In genomic region chr2:28468486-28469225, GRCm38 (mm10) we compare ENCODE assay signal across 9 mouse cellular contexts. TPM values are rescaled to one million over a fixed set of nuclear protein-coding genes. Genes with fewer than 3 reads are reported as not detected.
A peak's percentile ranks its signal among the peaks of the same experiment; 100 is the strongest.
DNase-seq lines count a peak whose midpoint lies in the region; ATAC-seq and TF ChIP-seq lines count a peak whose summit lies in the region.
"Had no signal": no experiment of that assay in that cellular context is flagged by ENCODE, and none has a peak within 500 bp of the region (broad histone marks: within the 10 kb centered on the region; RNA-seq: fewer than 3 reads in every experiment).

No protein-coding gene starts in this region.

- 55% methylated on average over 18 of the region's 18 CpGs for whole genome bisulfite sequencing in kidney, embryonic 14.5 days
- WGBS in forebrain, postnatal 0 days = 55% methylated on average over 18 of the region's 18 CpGs
- 57% methylated on average over 18 of the region's 18 CpGs for WGBS in macrophage (ENCODE audit: missing documents)

- H3K4me2 ChIP-seq in kidney, embryonic 14.5 days (replicated peaks; ENCODE audit: low read depth, low read length) = peak overlapping the region; percentile 75
- H3K4me2 ChIP-seq in forebrain, postnatal 0 days (ENCODE audit: low read depth) = peak overlapping the region; percentile 78

- peak overlapping the region; percentile 98 for H3K9ac ChIP-seq in kidney, embryonic 14.5 days (ENCODE audit: low read depth, low read length)
- peak overlapping the region; percentile 92 for H3K9ac ChIP-seq in forebrain, postnatal 0 days

- no peak overlapping the region for H3K27ac ChIP-seq in kidney, embryonic 14.5 days (ENCODE audit: low read depth, low read length)
- H3K27ac ChIP-seq in forebrain, postnatal 0 days (ENCODE audit: low read depth, low read length) = no peak overlapping the region
- peak overlapping the region; percentile 13; the same call in 1 of the 2 replicates for H3K27ac ChIP-seq in macrophage

- H3K27me3 ChIP-seq in kidney, embryonic 14.5 days (ENCODE audit: control insufficient read depth, insufficient read depth, low read length) = no peaks in the 10 kb centered on the region
- H3K27me3 ChIP-seq in forebrain, postnatal 0 days (ENCODE audit: insufficient read depth, low read length) = no peaks in the 10 kb centered on the region

- peaks cover 7% of the 10 kb centered on the region for H3K4me1 ChIP-seq in kidney, embryonic 14.5 days (ENCODE audit: control insufficient read depth, insufficient read depth, low read length)
- H3K4me1 ChIP-seq in forebrain, postnatal 0 days (ENCODE audit: insufficient read depth) = peaks cover 5% of the 10 kb centered on the region; the same call in 1 of the 2 replicates

- no peak for ATAC-seq in kidney, embryonic 14.5 days (ENCODE audit: low FRiP score, low TSS enrichment)
- no peak for ATAC-seq in forebrain, postnatal 0 days
- no peak for ATAC-seq in frontal cortex, adult (ENCODE audit: low TSS enrichment)

- TF ChIP-seq CTCF in forebrain, postnatal 0 days (IDR thresholded peaks at IDR 0.05; ENCODE audit: low read depth) = no peak

- peaks cover 12% of the 10 kb centered on the region; the same call in 1 of the 2 replicates for H3K9me3 ChIP-seq in kidney, embryonic 14.5 days (ENCODE audit: control insufficient read depth, low read length)
- peaks cover 6% of the 10 kb centered on the region; the same call in 1 of the 2 replicates for H3K9me3 ChIP-seq in forebrain, postnatal 0 days (ENCODE audit: low read length)

- H3K79me2 ChIP-seq in macrophage (ENCODE audit: inconsistent target) = peaks cover 12% of the 10 kb centered on the region; the same call in 1 of the 2 replicates

- H3K4me3 ChIP-seq in kidney, embryonic 14.5 days (ENCODE audit: low read length) = peak overlapping the region; percentile 99
- peak overlapping the region; percentile 88 for H3K4me3 ChIP-seq in forebrain, postnatal 0 days (ENCODE audit: low read depth, low read length)
- H3K4me3 ChIP-seq in macrophage (ENCODE audit: inconsistent target) = peak overlapping the region; percentile 84

- H3K36me3 ChIP-seq in kidney, embryonic 14.5 days (ENCODE audit: control insufficient read depth, insufficient read depth, low read length) = peaks cover 31% of the 10 kb centered on the region
- peaks cover 25% of the 10 kb centered on the region for H3K36me3 ChIP-seq in forebrain, postnatal 0 days (ENCODE audit: insufficient read depth)
- peaks cover 15% of the 10 kb centered on the region; the same call in 1 of the 2 replicates for H3K36me3 ChIP-seq in macrophage (ENCODE audit: inconsistent target)

- no peak for DNase-seq in kidney, adult 18-20 months
- DNase-seq in Muller cell, postnatal 12 days (ENCODE audit: inconsistent ontology term) = peak; percentile 9
- DNase-seq in forebrain, postnatal 0 days = no peak
- DNase-seq in left cerebral cortex, adult 8-10 months (ENCODE audit: low spot score in 2 of 2) = no peak
- no peak for DNase-seq in gastrocnemius, postnatal 25 days

RNA-seq across cellular contexts. Expression of gene Mrps2, which starts 0.8 kb away (rescaled TPM):
- 51.9 and 73.0 TPM in 2 replicates for polyA plus RNA-seq in kidney, embryonic 14.5 days (2014; fragmentation: Nextera tagmentation; extraction: Ambion mirVana)
- total RNA-seq in forebrain, postnatal 0 days (2014; rRNA removed) = 25.4 and 33.4 TPM in 2 replicates
- polyA plus RNA-seq in forebrain, postnatal 0 days (2015; fragmentation: Nextera tagmentation; extraction: Ambion mirVana) = 39.8 and 42.6 TPM in 2 replicates
- 10 to 100 TPM in 19 of 26 experiments, 1 to 10 TPM in 7; 4.5 to 21.6 (median 12.6) TPM for total RNA-seq in macrophage (2018; cell fraction: chromatin; rRNA removed)
- total RNA-seq in macrophage (2018; cell fraction: cytosol; rRNA removed) = 10 to 100 TPM; 13.7 to 33.1 (median 24.7) TPM
- total RNA-seq in macrophage (2018; cell fraction: nucleus; rRNA removed) = 10 to 100 TPM in 21 of 26 experiments, 1 to 10 TPM in 5; 7.4 to 37.0 (median 15.8) TPM
- polyA plus RNA-seq in macrophage (2018) = 21.3 to 32.9 TPM (median 31.3 TPM) in 3 replicates
- 10 to 100 TPM; 37.5 to 40.1 (median 38.5) TPM for total RNA-seq in left cerebral cortex, adult 8-10 months (2022)
- 10 to 100 TPM; 25.1 to 25.8 TPM for total RNA-seq in gastrocnemius, postnatal 25 days (2021)

RNA-seq across cellular contexts. Expression of gene 1700007K13Rik, which starts 2.5 kb away (rescaled TPM):
- polyA plus RNA-seq in kidney, embryonic 14.5 days (2014; fragmentation: Nextera tagmentation; extraction: Ambion mirVana) = 0.37 and 0.53 TPM in 2 replicates
- total RNA-seq in forebrain, postnatal 0 days (2014; rRNA removed) = 5.2 and 5.4 TPM in 2 replicates
- polyA plus RNA-seq in forebrain, postnatal 0 days (2015; fragmentation: Nextera tagmentation; extraction: Ambion mirVana) = 5.2 and 8.5 TPM in 2 replicates
- total RNA-seq in macrophage (2018; cell fraction: chromatin; rRNA removed) = 1 to 10 TPM in 1 of 26 experiments, not detected in 25; 1.0 TPM
- under 1 TPM in 10 of 26 experiments, not detected in 16; 0.18 to 0.47 (median 0.24) TPM for total RNA-seq in macrophage (2018; cell fraction: cytosol; rRNA removed)
- total RNA-seq in macrophage (2018; cell fraction: nucleus; rRNA removed) = not detected
- polyA plus RNA-seq in macrophage (2018) = not detected in 3 replicates
- 1 to 10 TPM; 2.4 to 6.3 (median 3.1) TPM for total RNA-seq in left cerebral cortex, adult 8-10 months (2022)
- not detected for total RNA-seq in gastrocnemius, postnatal 25 days (2021)
- total RNA-seq: neutrophil, adult 5-6 weeks had no signal

RNA-seq across cellular contexts. Expression of gene Ppp1r26, which starts 22.1 kb away (rescaled TPM):
- 3.0 and 6.2 TPM in 2 replicates for polyA plus RNA-seq in kidney, embryonic 14.5 days (2014; fragmentation: Nextera tagmentation; extraction: Ambion mirVana)
- 35.6 and 60.8 TPM in 2 replicates for total RNA-seq in forebrain, postnatal 0 days (2014; rRNA removed)
- polyA plus RNA-seq in forebrain, postnatal 0 days (2015; fragmentation: Nextera tagmentation; extraction: Ambion mirVana) = 5.0 and 11.7 TPM in 2 replicates
- 1 to 10 TPM in 3 of 26 experiments, under 1 TPM in 15, not detected in 8; 0.20 to 1.5 (median 0.57) TPM for total RNA-seq in macrophage (2018; cell fraction: chromatin; rRNA removed)
- under 1 TPM; 0.03 to 0.61 (median 0.17) TPM for total RNA-seq in macrophage (2018; cell fraction: cytosol; rRNA removed)
- total RNA-seq in macrophage (2018; cell fraction: nucleus; rRNA removed) = under 1 TPM in 24 of 26 experiments, not detected in 2; 0.12 to 0.72 (median 0.37) TPM
- 0.14 to 0.25 TPM (median 0.14 TPM) in 3 replicates for polyA plus RNA-seq in macrophage (2018)
- total RNA-seq in left cerebral cortex, adult 8-10 months (2022) = 10 to 100 TPM; 23.4 to 29.3 (median 26.5) TPM
- total RNA-seq in gastrocnemius, postnatal 25 days (2021) = 1 to 10 TPM; 2.0 to 2.4 TPM
- total RNA-seq: neutrophil, adult 5-6 weeks had no signal

RNA-seq across cellular contexts. Expression of gene Gbgt1, which starts 28.0 kb away (rescaled TPM):
- 2.7 and 3.5 TPM in 2 replicates for polyA plus RNA-seq in kidney, embryonic 14.5 days (2014; fragmentation: Nextera tagmentation; extraction: Ambion mirVana)
- 1.5 and 4.9 TPM in 2 replicates for total RNA-seq in forebrain, postnatal 0 days (2014; rRNA removed)
- 0.47 and 0.54 TPM in 2 replicates for polyA plus RNA-seq in forebrain, postnatal 0 days (2015; fragmentation: Nextera tagmentation; extraction: Ambion mirVana)
- total RNA-seq in macrophage (2018; cell fraction: chromatin; rRNA removed) = 10 to 100 TPM in 19 of 26 experiments, 1 to 10 TPM in 7; 1.7 to 70.8 (median 12.5) TPM
- 10 to 100 TPM in 25 of 26 experiments, 1 to 10 TPM in 1; 10.0 to 56.7 (median 21.5) TPM for total RNA-seq in macrophage (2018; cell fraction: cytosol; rRNA removed)
- 10 to 100 TPM in 25 of 26 experiments, 1 to 10 TPM in 1; 9.4 to 81.2 (median 27.4) TPM for total RNA-seq in macrophage (2018; cell fraction: nucleus; rRNA removed)
- 5.3 to 10.9 TPM (median 10.7 TPM) in 3 replicates for polyA plus RNA-seq in macrophage (2018)
- 1 to 10 TPM; 2.9 to 4.4 (median 3.5) TPM for total RNA-seq in left cerebral cortex, adult 8-10 months (2022)
- total RNA-seq in gastrocnemius, postnatal 25 days (2021) = 1 to 10 TPM in 1 of 2 experiments, under 1 TPM in 1; 0.54 to 1.0 TPM
- total RNA-seq: neutrophil, adult 5-6 weeks had no signal

RNA-seq across cellular contexts. Expression of gene Gm10134, which starts 37.2 kb away (rescaled TPM):
- polyA plus RNA-seq in kidney, embryonic 14.5 days (2014; fragmentation: Nextera tagmentation; extraction: Ambion mirVana) = 2.7 and 9.9 TPM in 2 replicates
- total RNA-seq in forebrain, postnatal 0 days (2014; rRNA removed) = not detected in 2 replicates
- polyA plus RNA-seq in forebrain, postnatal 0 days (2015; fragmentation: Nextera tagmentation; extraction: Ambion mirVana) = 1.8 and 2.3 TPM in 2 replicates
- total RNA-seq in macrophage (2018; cell fraction: chromatin; rRNA removed) = 10 to 100 TPM in 15 of 26 experiments, 1 to 10 TPM in 5, not detected in 6; 3.8 to 89.4 (median 24.4) TPM
- 10 to 100 TPM in 16 of 26 experiments, 1 to 10 TPM in 10; 4.9 to 36.0 (median 13.7) TPM for total RNA-seq in macrophage (2018; cell fraction: cytosol; rRNA removed)
- total RNA-seq in macrophage (2018; cell fraction: nucleus; rRNA removed) = 10 to 100 TPM in 23 of 26 experiments, 1 to 10 TPM in 3; 6.2 to 77.9 (median 17.8) TPM
- polyA plus RNA-seq in macrophage (2018) = 4.6 to 7.7 TPM (median 6.7 TPM) in 3 replicates
- total RNA-seq in left cerebral cortex, adult 8-10 months (2022) = 1 to 10 TPM in 2 of 4 experiments, not detected in 2; 1.7 to 3.6 TPM
- total RNA-seq in gastrocnemius, postnatal 25 days (2021) = 1 to 10 TPM in 1 of 2 experiments, under 1 TPM in 1; 0.88 to 1.2 TPM
- total RNA-seq: neutrophil, adult 5-6 weeks had no signal

Comparison
In these comparisons a context has a peak if more than half of its experiments do, and no peak if none do; other contexts are left out.
1. RNA of gene Ppp1r26, which starts 22.1 kb away (total RNA-seq): 35.6 to 60.8 TPM in forebrain, postnatal 0 days and 23.4 to 29.3 TPM in left cerebral cortex, adult 8-10 months; 2.0 to 2.4 TPM in gastrocnemius, postnatal 25 days; every median in the first group is over 4 times any median in the second.
2. Peak in every context shown above with its lines, with median percentiles within 50 percentile points of each other: H3K4me3 ChIP-seq.